Mouse (Mus musculus) testis, postnatal 10 days (tissue): ENCODE results near the gene Fam221a.
"Not testable (repeated sequence)": the region's sequence is repeated elsewhere in the genome, so short reads cannot be mapped to it uniquely, and the experiment has no call there.

ENCODE experiments used
- DNase-seq: peaks from one replicate; pipeline ENCODE4 v3.0.0; 2021; ENCODE audit warnings: low spot score

Gene Fam221a

DNA sequence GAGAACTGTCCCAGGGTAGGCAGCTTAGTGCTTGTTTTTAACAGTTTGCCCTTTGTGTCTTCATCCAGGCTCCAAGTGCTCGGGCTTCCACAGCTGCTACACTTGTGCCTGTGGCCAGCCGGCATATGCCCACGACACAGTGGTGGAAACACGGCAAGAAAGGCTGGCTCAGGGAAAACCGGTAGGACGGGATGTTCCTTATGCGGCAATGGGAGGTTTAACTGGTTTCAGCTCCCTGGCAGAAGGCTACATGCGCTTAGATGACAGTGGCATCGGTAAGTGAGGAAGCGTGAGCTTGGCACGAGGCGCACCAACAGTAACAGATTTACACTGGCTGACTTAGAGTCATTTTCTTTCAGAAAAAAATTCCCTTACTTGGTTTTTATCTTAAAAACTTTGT lies 10.8 kb downstream of the Fam221a start:
- DNase-seq, result no peak

DNA sequence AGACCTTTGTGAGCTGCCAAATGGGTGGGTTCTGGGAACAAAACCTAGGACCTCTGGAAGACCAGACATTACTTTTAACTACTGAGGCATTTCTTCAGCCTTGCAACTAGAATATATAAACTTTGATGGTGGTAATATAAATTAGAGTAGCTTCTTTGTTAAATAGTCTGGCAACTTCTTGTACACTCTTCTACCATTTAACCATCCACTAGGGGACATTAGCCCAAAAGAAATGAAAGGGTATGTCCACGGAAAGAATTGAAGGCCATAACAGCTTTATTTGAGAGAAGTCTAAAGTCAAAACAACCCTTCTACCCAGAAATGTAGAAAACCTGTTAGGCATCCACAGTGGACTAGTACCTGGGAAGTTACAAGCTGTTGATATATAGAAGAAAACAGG lies 26.7 kb downstream of the Fam221a start:
- DNase-seq, result no peak

DNA sequence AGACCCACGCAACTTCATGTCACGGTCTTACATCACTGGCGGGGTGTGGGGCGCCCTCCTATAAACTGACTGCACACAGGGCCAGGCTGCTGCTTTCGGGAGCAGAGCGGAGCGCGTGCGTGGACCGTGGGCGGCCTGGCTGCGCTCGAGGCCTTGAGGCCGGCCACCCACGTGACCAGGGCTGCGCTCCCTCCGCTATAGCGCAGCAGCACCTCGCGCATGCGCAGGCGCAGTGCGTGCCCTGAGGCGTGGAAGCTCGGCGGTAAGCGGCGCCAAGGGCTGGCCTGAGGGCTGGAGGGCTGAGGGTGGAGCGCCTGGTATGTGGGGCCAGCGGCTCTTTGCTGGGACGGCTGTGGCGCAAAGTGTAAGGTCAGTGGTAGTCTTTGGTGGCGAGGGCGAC lies 27.8 kb downstream of the Fam221a start, which contains the start of gene Stk31:
Stk31 (plus strand) TSS at position 289 of the 400 bp plus-strand sequence.
- peak; percentile 71 for DNase-seq

DNA sequence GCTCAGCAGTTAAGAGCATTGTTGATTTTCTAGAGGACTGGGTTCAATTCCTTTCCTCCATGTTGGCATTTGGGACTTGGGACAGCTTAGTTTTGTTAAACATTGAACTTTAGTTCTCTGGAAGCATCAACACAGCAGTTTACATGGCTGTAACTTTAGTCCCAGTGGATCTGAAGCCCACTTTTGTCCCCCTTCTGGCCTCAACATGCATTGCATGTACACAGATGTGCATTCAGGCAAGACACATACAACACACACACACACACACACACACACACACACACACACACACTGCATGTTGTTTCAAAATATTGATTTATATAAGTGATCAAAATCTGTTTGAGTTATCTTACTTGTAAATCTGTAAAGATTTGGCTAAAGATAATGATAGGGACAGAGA lies 29.9 kb downstream of the Fam221a start:
- peak; percentile 56 for DNase-seq

DNA sequence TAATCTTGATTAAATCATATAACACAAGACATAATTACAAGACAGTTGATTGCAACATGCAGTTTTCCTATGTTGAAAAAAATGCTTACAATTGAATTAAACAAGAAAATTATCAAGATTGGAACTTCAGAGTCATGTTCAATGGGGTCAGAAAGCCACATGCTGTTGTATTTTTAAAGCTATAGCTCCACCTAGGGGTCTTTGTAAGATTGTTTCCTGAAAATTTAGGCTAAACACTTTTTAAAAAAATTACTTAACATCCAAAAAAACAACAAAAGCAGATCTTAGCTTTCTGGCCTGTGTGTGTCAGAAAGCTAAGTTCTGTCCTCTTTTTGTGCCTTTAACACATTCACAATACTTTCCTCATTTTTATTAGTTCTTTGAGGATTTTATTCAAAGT lies 30.8 kb downstream of the Fam221a start:
- DNase-seq, result no peak

DNA sequence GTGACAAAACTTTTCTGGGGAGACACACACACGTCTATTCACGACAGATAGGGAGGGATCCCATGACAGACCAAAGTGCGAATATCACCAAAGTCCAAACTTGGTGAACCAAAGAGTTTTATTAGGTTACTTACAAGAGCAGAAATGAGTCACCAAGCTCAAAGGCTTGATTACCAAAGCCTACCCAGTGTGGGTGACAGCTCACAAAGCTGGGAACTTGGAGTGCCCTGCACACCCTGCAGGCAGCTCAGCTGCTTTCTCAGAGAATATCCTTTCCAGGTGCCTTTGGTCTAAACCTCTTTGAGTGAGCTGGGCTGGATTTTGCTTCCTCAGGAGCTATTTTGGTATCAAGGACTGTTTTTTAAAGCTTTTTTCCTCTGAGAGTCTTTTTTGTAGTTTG lies 43.3 kb downstream of the Fam221a start:
- no peak for DNase-seq

DNA sequence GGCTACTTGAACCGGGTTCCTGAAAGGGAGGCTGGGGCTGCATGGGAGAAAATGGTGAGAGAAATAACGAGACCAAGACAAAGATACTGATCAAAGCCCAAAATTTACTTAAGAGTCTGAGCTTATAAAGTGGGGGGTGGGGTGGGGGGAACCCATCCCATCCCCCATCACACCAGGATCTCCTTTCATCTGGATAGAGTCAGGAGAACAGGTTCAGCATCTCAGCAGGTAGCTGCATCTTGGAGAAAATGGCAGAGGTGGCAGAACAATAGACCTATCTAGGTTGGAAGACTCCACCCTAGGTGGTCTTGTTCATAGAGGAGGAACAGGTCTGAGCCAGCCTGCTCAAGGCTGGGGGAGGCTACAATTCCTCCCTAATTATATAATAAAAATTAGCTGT lies 45.4 kb downstream of the Fam221a start:
- DNase-seq, result not testable (repeated sequence)

DNA sequence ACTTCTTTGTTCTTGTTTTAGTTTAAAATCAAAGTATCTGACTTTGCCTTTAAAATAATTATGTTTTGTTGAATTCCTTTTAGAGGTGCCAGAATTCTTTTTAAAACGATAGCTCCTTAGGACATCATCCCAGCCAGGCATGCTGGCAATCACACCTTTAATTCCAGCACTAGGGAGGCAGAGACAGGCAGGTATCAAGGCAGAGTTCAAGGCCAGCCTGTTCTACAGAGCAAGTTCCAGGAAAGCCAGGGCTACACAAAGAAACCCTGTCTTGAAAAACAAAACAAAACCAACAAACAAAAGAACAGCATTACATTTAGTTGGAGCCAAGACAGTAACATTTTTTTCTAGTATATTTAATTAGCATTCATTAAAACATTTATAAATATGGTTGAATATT lies 48.4 kb downstream of the Fam221a start:
- DNase-seq, result no peak

DNA sequence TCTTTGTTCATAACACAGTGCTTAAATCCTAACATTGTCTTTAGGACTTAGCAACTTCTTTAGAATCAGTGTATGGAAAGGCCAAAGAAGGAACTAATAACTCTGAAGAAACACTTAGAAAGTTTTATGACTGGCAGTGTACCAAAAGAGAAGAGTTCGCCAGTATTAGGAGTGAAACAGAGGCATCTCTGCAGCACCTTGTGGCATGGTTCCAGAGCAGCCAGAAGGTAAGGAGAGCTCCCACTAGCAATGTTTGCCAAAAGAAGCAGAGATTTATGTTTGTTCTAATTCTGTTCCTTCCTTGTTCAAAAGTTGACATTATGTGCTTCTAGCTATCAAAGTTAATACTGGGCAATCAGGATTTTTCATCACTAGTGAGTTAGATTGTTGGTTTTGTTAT lies 69.8 kb downstream of the Fam221a start:
- no peak for DNase-seq
